Mouse (Mus musculus): ENCODE results near the gene Olfr17.
"Not testable (repeated sequence)": the region's sequence is repeated elsewhere in the genome, so short reads cannot be mapped to it uniquely, and the experiment has no call there.

The Olfr17 gene

DNA sequence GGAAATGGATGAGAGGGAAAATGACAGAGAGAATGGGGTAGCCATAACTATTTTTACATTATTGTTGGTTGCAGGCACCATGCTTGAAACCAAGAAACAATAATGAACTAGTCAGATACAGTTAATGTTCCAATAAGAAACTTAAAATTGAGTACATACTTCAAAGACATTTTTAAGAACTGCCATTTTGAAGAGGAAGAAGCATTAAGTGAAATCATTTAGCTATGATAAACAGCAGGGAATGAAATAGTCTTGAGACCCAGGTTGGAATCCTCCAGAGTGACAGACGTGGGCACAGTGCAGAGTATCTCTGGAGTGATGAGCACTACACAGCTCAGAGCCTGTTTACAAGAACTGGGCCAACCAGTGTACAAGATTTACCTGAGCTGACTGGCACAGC, at the start of gene Olfr17:
TSS of gene Olfr17 (plus strand) at position 301 of the 400 bp plus-strand sequence.
- no peak for DNase-seq

DNA sequence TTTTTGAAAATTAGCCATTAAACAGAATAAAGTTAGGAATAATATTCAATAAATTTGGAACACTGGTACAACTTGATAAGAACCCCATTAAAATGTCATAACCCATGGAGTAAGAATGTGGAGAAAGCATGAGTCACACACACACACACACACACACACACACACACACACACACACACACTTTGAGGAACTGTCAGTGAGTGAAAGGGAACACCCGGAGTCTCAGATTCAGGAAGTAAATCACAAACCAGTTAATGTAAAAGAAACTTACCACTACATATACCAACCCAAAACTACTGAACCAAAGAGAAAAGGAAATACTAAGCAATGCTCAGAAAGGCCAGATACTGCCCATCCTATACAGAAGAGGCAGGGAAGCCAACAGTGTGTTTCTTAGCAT, 48.6 kb upstream of the Olfr17 start:
- no peak for DNase-seq

DNA sequence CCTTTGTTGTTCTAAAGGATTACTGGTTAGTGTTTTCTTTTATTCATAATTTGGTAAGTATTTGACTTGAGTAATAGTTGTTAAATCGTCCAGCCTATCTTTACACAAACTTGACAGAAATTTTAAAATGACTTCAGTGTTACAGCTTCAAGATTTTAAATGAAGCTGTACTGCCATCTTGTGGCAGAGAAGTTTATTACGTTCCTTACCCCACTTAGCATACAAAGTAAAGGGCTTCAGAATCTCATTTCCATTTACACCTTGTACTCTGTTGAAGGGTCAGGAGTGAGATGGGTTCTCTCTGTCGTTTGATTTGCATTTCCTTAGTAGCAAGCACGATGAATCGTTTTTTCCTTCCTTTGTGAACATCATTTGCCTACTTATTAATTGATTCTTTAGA, 47.2 kb upstream of the Olfr17 start:
- DNase-seq = peak; percentile 31

DNA sequence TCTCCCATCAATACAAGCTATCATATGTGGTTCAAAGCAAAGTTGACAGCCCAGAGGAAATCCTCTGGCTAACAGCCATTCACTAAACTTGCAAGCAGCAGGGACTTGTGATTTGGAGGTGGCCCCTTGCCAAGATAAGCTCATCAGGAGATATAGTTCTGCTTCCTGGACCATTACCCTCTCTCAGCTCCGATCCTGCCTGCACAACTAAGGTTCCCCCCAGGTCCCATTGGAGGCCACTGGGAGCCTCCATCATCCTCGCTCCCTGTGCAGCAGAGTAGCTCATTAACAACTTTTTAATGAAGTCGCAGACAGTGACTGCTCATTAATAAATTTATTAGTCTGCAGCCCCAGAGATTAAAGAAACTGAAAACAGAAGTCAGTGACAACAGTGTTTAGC, 45.4 kb upstream of the Olfr17 start:
- DNase-seq = no peak

DNA sequence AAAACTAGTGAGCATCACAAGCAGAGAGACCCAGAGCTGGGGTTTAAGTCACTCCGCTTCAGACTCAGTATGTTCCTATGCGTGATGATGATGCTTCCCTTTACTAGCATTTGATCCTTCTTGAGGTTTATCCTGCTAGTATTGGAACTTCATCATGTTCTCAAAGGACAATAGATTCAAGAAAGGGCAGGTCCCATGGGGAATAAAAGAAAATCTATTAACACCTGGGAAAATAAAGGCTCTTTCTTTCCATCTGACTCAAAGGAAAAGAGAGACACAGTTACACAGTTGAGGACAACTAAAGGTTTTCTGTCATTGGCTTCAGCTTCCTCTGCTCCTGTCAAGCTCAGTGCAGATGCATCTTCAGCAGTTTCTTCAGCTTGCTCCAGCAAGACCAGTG, 22.3 kb upstream of the Olfr17 start, which contains the start of gene Olfr714:
TSS of gene Olfr714 (plus strand) at position 301 of the 400 bp plus-strand sequence.
- DNase-seq = no peak

DNA sequence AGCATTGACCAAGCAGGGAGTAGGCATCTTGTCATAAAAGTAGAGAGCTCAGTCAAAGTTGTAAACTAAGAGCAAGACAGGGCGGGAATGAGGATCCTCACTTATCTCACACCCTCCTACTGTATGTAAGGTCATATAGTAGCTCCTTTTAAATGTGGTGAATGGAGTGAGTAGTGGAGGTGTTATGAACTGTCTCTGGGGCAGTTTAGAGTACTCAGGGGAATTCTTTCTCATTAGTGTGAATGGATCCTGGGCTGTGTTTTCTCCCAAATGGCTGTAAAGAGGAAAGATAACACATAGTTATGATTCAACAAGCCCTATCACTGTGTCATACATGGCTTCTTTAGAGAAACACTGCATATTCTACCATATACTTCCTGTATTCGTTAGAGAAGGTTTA, 17.2 kb downstream of the Olfr17 start, which contains the start of gene Olfr715b:
TSS of gene Olfr715b (minus strand) at position 101 of the 400 bp plus-strand sequence.
- not testable (repeated sequence) for DNase-seq

DNA sequence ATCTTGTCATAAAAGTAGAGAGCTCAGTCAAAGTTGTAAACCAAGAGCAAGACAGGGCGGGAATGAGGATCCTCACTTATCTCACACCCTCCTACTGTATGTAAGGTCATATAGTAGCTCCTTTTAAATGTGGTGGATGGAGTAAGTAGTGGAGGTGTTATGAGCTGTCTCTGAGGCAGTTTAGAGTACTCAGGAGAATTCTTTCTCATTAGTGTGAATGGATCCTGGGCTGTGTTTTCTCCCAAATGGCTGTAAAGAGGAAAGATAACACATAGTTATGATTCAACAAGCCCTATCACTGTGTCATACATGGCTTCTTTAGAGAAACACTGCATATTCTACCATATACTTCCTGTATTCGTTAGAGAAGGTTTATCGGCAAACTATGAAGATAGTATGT, 38.0 kb downstream of the Olfr17 start, which contains the start of gene Olfr715:
TSS of gene Olfr715 (minus strand) at position 101 of the 400 bp plus-strand sequence.
- DNase-seq = not testable (repeated sequence)

DNA sequence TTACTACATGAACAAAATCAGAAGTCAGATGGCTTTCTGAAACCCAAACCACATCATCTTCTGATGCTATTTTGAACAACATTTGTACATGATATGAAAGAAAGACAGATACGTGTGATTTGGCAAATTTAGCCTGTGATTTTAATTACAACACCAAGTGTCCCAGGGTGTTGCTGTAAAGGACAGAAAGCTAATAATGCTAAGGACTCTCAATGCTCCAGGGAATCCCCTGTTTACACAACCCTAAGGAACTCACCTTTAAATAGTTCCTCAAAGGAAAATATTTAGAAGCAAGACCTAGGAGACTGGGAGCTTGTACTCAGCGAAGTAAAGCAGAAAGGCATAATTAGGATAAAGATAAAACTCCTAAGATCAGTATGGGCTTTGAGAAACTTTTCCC, 45.0 kb downstream of the Olfr17 start, which contains the start of gene Olfr716:
TSS of gene Olfr716 (plus strand) at position 301 of the 400 bp plus-strand sequence.
- DNase-seq = not testable (repeated sequence)

Data from thymus, postnatal 14 days (tissue).